Mouse (Mus musculus) lung, postnatal 0 days (tissue): ENCODE data around the gene Negr1.

Experiments
- CTCF ChIP-seq: IDR thresholded peaks from 2 replicates; pipeline ENCODE4 v1.5.1; 2016; ENCODE audit warnings: antibody characterized with exemption, mild to moderate bottlenecking
- EP300 ChIP-seq: IDR thresholded peaks from 2 replicates; pipeline ENCODE4 v1.6.1; 2016; ENCODE audit warnings: antibody characterized with exemption, mild to moderate bottlenecking, control low read depth

GRCm38 (mm10) chr3:156561524-156562423 is at the start of gene Negr1:
- TF ChIP-seq CTCF (peak; percentile 8; the same call in 1 of the 2 replicates), EP300 (no peak)
